Mouse (Mus musculus): Measurements from ENCODE around the gene Macf1. TPM values are rescaled to one million over a fixed set of nuclear protein-coding genes. Genes with fewer than 3 reads are reported as not detected.
A peak's percentile ranks its signal among the peaks of the same experiment; 100 is the strongest.
"Not testable (repeated sequence)": the region's sequence is repeated elsewhere in the genome, so short reads cannot be mapped to it uniquely, and the experiment has no call there.

The Macf1 gene
- total RNA-seq, 2 experiments from 2014 or later = 55.6 to 75.8 TPM

GRCm38 (mm10) chr4:123670598-123670997 lies 13.6 kb downstream of the Macf1 start:
- no peak for DNase-seq

- DNase-seq = no peak
These were observed 14.5 kb downstream of the Macf1 start for GRCm38 (mm10) chr4:123669696-123670095.

GRCm38 (mm10) chr4:123667260-123667867 lies 16.8 kb downstream of the Macf1 start:
- peak; percentile 53 for DNase-seq

GRCm38 (mm10) chr4:123666517-123666916 lies 17.6 kb downstream of the Macf1 start:
- no peak for DNase-seq

GRCm38 (mm10) chr4:123665681-123666278 lies 18.4 kb downstream of the Macf1 start:
- DNase-seq = no peak

GRCm38 (mm10) chr4:123664951-123665661 lies 19.1 kb downstream of the Macf1 start:
- peak; percentile 22 for DNase-seq

- DNase-seq = peak; percentile 73
These were observed 19.9 kb downstream of the Macf1 start for GRCm38 (mm10) chr4:123664021-123664950.

GRCm38 (mm10) chr4:123663688-123663965 lies 20.5 kb downstream of the Macf1 start:
- no peak for DNase-seq

GRCm38 (mm10) chr4:123662914-123663687 lies 21.1 kb downstream of the Macf1 start:
- DNase-seq = no peak

- no peak for DNase-seq
These were observed 26.0 kb downstream of the Macf1 start for GRCm38 (mm10) chr4:123658175-123658574.

- no peak for DNase-seq
These were observed 28.9 kb downstream of the Macf1 start for GRCm38 (mm10) chr4:123655245-123655644.

- no peak for DNase-seq
These were observed 29.6 kb downstream of the Macf1 start for GRCm38 (mm10) chr4:123654566-123654965.

GRCm38 (mm10) chr4:123653446-123653845 lies 30.7 kb downstream of the Macf1 start:
- DNase-seq = not testable (repeated sequence)

- no peak for DNase-seq
These were observed 32.0 kb downstream of the Macf1 start for GRCm38 (mm10) chr4:123652130-123652529.

GRCm38 (mm10) chr4:123649131-123649530 lies 35.0 kb downstream of the Macf1 start:
- no peak for DNase-seq

GRCm38 (mm10) chr4:123647668-123648067 lies 36.5 kb downstream of the Macf1 start:
- no peak for DNase-seq

- no peak for DNase-seq
These were observed 37.1 kb downstream of the Macf1 start for GRCm38 (mm10) chr4:123647109-123647508.

GRCm38 (mm10) chr4:123645246-123645845 lies 38.8 kb downstream of the Macf1 start:
- no peak for DNase-seq

GRCm38 (mm10) chr4:123643561-123643960 lies 40.6 kb downstream of the Macf1 start:
- DNase-seq = no peak

GRCm38 (mm10) chr4:123642877-123643276 lies 41.3 kb downstream of the Macf1 start:
- no peak for DNase-seq

- DNase-seq = no peak
These were observed 47.0 kb downstream of the Macf1 start for GRCm38 (mm10) chr4:123637136-123637535.
